Mouse (Mus musculus) WW6 (cell line): ENCODE results near the gene Naa16.

Experiments
- DNase-seq: peaks from one replicate; pipeline ENCODE4 v3.0.0-alpha.2; 2013; ENCODE audit warnings: low read depth, low spot score

Gene Naa16

GRCm38 (mm10) chr14:79275441-79275840, 115.1 kb downstream of the Naa16 start:
- no peak for DNase-seq
